Mouse (Mus musculus): ENCODE measurements around the gene Inhbc. TPM values are rescaled to one million over a fixed set of nuclear protein-coding genes. Genes with fewer than 3 reads are reported as not detected.
A peak's percentile ranks its signal among the peaks of the same experiment; 100 is the strongest.

Inhbc gene
- total and polyA plus RNA-seq, 3 experiments, result not detected

GRCm38 (mm10) chr10:127332211-127332874, 37.9 kb downstream of the Inhbc start:
- Histone ChIP-seq H3K9me3 (replicated peaks; ENCODE audit: insufficient read depth, low read length) (no peaks in the 10 kb centered on the region), H3K27ac (ENCODE audit: control insufficient read depth, low read depth, low read length) (no peak overlapping the region), H3K27me3 (ENCODE audit: control insufficient read depth in 1 of 2, insufficient read depth in 2 of 2, low read length in 2 of 2) (no peaks in the 10 kb centered on the region), H3K4me3 (ENCODE audit: control insufficient read depth in 1 of 2, insufficient read depth in 1 of 2, low read depth in 2 of 2, low read length in 2 of 2) (no peak overlapping the region), H3K79me2 (ENCODE audit: control insufficient read depth, insufficient read depth, low read length, poor library complexity) (no peaks in the 10 kb centered on the region), H3K9ac (ENCODE audit: control insufficient read depth, low read depth, low read length, poor library complexity, severe bottlenecking) (no peak overlapping the region), H3K36me3 (ENCODE audit: control insufficient read depth in 1 of 2, insufficient read depth in 2 of 2, low read length in 2 of 2) (no peaks in the 10 kb centered on the region), H3K4me1 (ENCODE audit: control insufficient read depth in 1 of 2, insufficient read depth in 2 of 2, low read length in 2 of 2) (no peaks in the 10 kb centered on the region)
- peak; percentile 50 for DNase-seq (ENCODE audit: low read depth, low spot score)
- TF ChIP-seq SMC3 (IDR thresholded peaks at IDR 0.05; ENCODE audit: low read depth, low read length), result peak; percentile 33
- no peak for TF ChIP-seq MAZ (IDR thresholded peaks at IDR 0.05; ENCODE audit: low read depth, low read length)
- TF ChIP-seq JUND (IDR thresholded peaks at IDR 0.05; ENCODE audit: low read depth, low read length), result no peak
- no peak for TF ChIP-seq GABPA (IDR thresholded peaks at IDR 0.05; ENCODE audit: low read depth, low read length)
- no peak for TF ChIP-seq ZNF384 (IDR thresholded peaks at IDR 0.05; ENCODE audit: low read depth, low read length)
- no peak for TF ChIP-seq USF1 (IDR thresholded peaks at IDR 0.05; ENCODE audit: low read depth, low read length)
- TF ChIP-seq GATA1 (IDR thresholded peaks at IDR 0.05; ENCODE audit: low read depth, low read length), result no peak
- TF ChIP-seq BHLHE40 (IDR thresholded peaks at IDR 0.05; ENCODE audit: borderline replicate concordance, low read depth, low read length), result no peak
- TF ChIP-seq POLR2A (IDR thresholded peaks at IDR 0.05; ENCODE audit: control insufficient read depth in 1 of 2, insufficient read depth in 1 of 2, low read depth in 1 of 2, low read length in 2 of 2, poor library complexity in 1 of 2), result no peak
- TF ChIP-seq CTCF (IDR thresholded peaks at IDR 0.05 in 2 of 3, conservative IDR thresholded peaks at IDR 0.05 in 1 of 3; ENCODE audit: control insufficient read depth in 1 of 3, insufficient read depth in 1 of 3, low read depth in 2 of 3, low read length in 3 of 3, poor library complexity in 1 of 3, severe bottlenecking in 1 of 3), result peak; percentile 48 to 57 (median 55)
- TF ChIP-seq TAL1 (IDR thresholded peaks at IDR 0.05; ENCODE audit: low read length), result no peak
- TF ChIP-seq RCOR1 (IDR thresholded peaks at IDR 0.05; ENCODE audit: low read depth, low read length), result no peak
- TF ChIP-seq MYB (IDR thresholded peaks at IDR 0.05; ENCODE audit: low read depth, low read length), result no peak
- TF ChIP-seq ZKSCAN1 (IDR thresholded peaks at IDR 0.05; ENCODE audit: low read depth, low read length), result no peak
- TF ChIP-seq TCF12 (IDR thresholded peaks at IDR 0.05; ENCODE audit: low read depth, low read length), result no peak
- TF ChIP-seq EP300 (IDR thresholded peaks at IDR 0.05; ENCODE audit: low read depth in 1 of 2, low read length in 2 of 2), result no peak
- TF ChIP-seq ETS1 (IDR thresholded peaks at IDR 0.05; ENCODE audit: low read depth, low read length), result no peak
- TF ChIP-seq NELFE (IDR thresholded peaks at IDR 0.05; ENCODE audit: low read depth, low read length), result no peak
- peak; percentile 23 for TF ChIP-seq RAD21 (IDR thresholded peaks at IDR 0.05; ENCODE audit: low read depth, low read length)
- no peak for TF ChIP-seq SIN3A (IDR thresholded peaks at IDR 0.05; ENCODE audit: low read length)
- TF ChIP-seq KAT2A (conservative IDR thresholded peaks at IDR 0.05; ENCODE audit: low read depth, low read length), result no peak
- no peak for TF ChIP-seq POLR2AphosphoS2 (IDR thresholded peaks at IDR 0.05; ENCODE audit: low read length)

GRCm38 (mm10) chr10:127330212-127330611, 40.0 kb downstream of the Inhbc start:
- TF ChIP-seq MAZ (IDR thresholded peaks at IDR 0.05; ENCODE audit: low read depth, low read length) (no peak), UBTF (IDR thresholded peaks at IDR 0.05; ENCODE audit: borderline replicate concordance, insufficient read depth, low read depth, low read length) (no peak)
- Histone ChIP-seq H3K4me1 (ENCODE audit: control insufficient read depth in 1 of 2, insufficient read depth in 2 of 2, low read length in 2 of 2) (no peaks in the 10 kb centered on the region), H3K9me3 (replicated peaks; ENCODE audit: insufficient read depth, low read length) (no peaks in the 10 kb centered on the region), H3K79me2 (ENCODE audit: control insufficient read depth, insufficient read depth, low read length, poor library complexity) (no peaks in the 10 kb centered on the region), H3K9ac (ENCODE audit: control insufficient read depth, low read depth, low read length, poor library complexity, severe bottlenecking) (no peak overlapping the region), H3K27me3 (ENCODE audit: control insufficient read depth in 1 of 2, insufficient read depth in 2 of 2, low read length in 2 of 2) (no peaks in the 10 kb centered on the region), H3K4me3 (ENCODE audit: control insufficient read depth in 1 of 2, insufficient read depth in 1 of 2, low read depth in 2 of 2, low read length in 2 of 2) (no peak overlapping the region), H3K36me3 (ENCODE audit: control insufficient read depth in 1 of 2, insufficient read depth in 2 of 2, low read length in 2 of 2) (no peaks in the 10 kb centered on the region), H3K27ac (ENCODE audit: control insufficient read depth, low read depth, low read length) (no peak overlapping the region)
- DNase-seq (ENCODE audit: low read depth, low spot score), result no peak
